Mouse (Mus musculus) limb, embryonic 14.5 days (tissue): ENCODE data around the gene Mamld1. TPM values are rescaled to one million over a fixed set of nuclear protein-coding genes. Genes with fewer than 3 reads are reported as not detected.
A peak's percentile ranks its signal among the peaks of the same experiment; 100 is the strongest.

Source experiments
- ATAC-seq: fragments of 200-750 bp; cut with Nextera tagmentation; 2 replicates; pipeline ENCODE4 v1.8.0; 2017; ENCODE audit warnings: low read depth, moderate number of reproducible peaks, moderate TSS enrichment; ENCODE audit not compliant: low FRiP score
- DNase-seq: peaks from one replicate; pipeline ENCODE4 v3.0.0-alpha.2; 2015; ENCODE audit warnings: low spot score
- H3K27ac ChIP-seq: fragments of 300-500 bp; sonication (generic); replicated peaks from 2 replicates; pipeline ENCODE4 v1.5.1; 2014; ENCODE audit warnings: low read depth, mild to moderate bottlenecking, low read length, moderate library complexity, mixed read lengths
- H3K27me3 ChIP-seq: fragments of 300-500 bp; sonication (generic); 2 replicates; pipeline ENCODE4 v1.6.1; 2014; ENCODE audit warnings: low read length, mixed read lengths; ENCODE audit not compliant: control insufficient read depth, insufficient read depth
- H3K36me3 ChIP-seq: fragments of 300-500 bp; sonication (generic); 2 replicates; pipeline ENCODE4 v1.6.1; 2014; ENCODE audit warnings: mild to moderate bottlenecking, low read length, moderate library complexity, mixed read lengths; ENCODE audit not compliant: control insufficient read depth, insufficient read depth
- H3K4me1 ChIP-seq: fragments of 300-500 bp; sonication (generic); 2 replicates; pipeline ENCODE4 v1.6.1; 2014; ENCODE audit warnings: antibody characterized with exemption, low read length, mixed read lengths; ENCODE audit not compliant: control insufficient read depth, insufficient read depth
- H3K4me2 ChIP-seq: fragments of 300-500 bp; sonication (generic); replicated peaks from 2 replicates; pipeline ENCODE4 v1.6.1; 2014; ENCODE audit warnings: low read depth, mild to moderate bottlenecking, low read length, moderate library complexity; ENCODE audit not compliant: severe bottlenecking
- H3K4me3 ChIP-seq: fragments of 300-500 bp; sonication (generic); replicated peaks from 2 replicates; pipeline ENCODE4 v1.5.1; 2014; ENCODE audit warnings: low read length
- H3K9ac ChIP-seq: fragments of 300-500 bp; sonication (generic); 2 replicates; pipeline ENCODE4 v1.6.1; 2014; ENCODE audit warnings: mild to moderate bottlenecking, low read depth, low read length, moderate library complexity; ENCODE audit not compliant: severe bottlenecking
- H3K9me3 ChIP-seq: fragments of 300-500 bp; sonication (generic); 2 replicates; pipeline ENCODE4 v1.6.1; 2016; ENCODE audit warnings: low read length; ENCODE audit not compliant: control insufficient read depth
- POLR2A ChIP-seq: fragments of 200-500 bp; IDR thresholded peaks from 2 replicates; pipeline ENCODE4 v1.8.0; 2012; ENCODE audit warnings: inconsistent platforms, mild to moderate bottlenecking, moderate library complexity, borderline replicate concordance; ENCODE audit not compliant: insufficient read depth, insufficient read length; ENCODE audit errors: extremely low read depth
- WGBS: fragments of 180-500 bp; shearing (Covaris S2); extraction: QIAGEN DNeasy Blood & Tissue Kit; methylation state at CpG from one replicate; pipeline ENCODE4 v1.1.7; 2014; 5-methylcytosine and 5-hydroxymethylcytosine counted together
- polyA plus RNA-seq, 2 experiments: library from polyadenylated mRNA; depleted of rRNA in 1 of 2; stranded (reverse) in 1 of 2; unstranded in 1 of 2; fragments of >200 nt; fragmentation: Nextera tagmentation in 1 of 2; extraction: Ambion mirVana in 1 of 2; gene quantifications; 2 replicates each; pipeline versions ENCODE4 v1.2.1 to v1.2.3; 2012 to 2014

The Mamld1 gene
- polyA plus RNA-seq, 2 experiments = 3.9 to 4.0 TPM

GRCm38 (mm10) chrX:71051361-71052114 is 1.5 kb downstream of the Mamld1 start:
- Histone ChIP-seq H3K9me3 (no peaks in the 10 kb centered on the region), H3K36me3 (no peaks in the 10 kb centered on the region), H3K4me1 (no peaks in the 10 kb centered on the region), H3K27ac (no peak overlapping the region), H3K9ac (peak overlapping the region; percentile 36; the same call in 1 of the 2 replicates), H3K4me2 (peak overlapping the region; percentile 66), H3K4me3 (peak overlapping the region; percentile 44), H3K27me3 (peaks cover 4% of the 10 kb centered on the region)
- 25% methylated on average over 28 of the region's 30 CpGs for WGBS
- DNase-seq (no peak), ATAC-seq (peak; percentile 48; the same call in 1 of the 2 replicates)
- TF ChIP-seq POLR2A = no peak

GRCm38 (mm10) chrX:71052115-71052478 is 2.0 kb downstream of the Mamld1 start:
- Histone ChIP-seq H3K4me3 (peak overlapping the region; percentile 44), H3K9me3 (no peaks in the 10 kb centered on the region), H3K27ac (no peak overlapping the region), H3K36me3 (no peaks in the 10 kb centered on the region), H3K27me3 (peaks cover 4% of the 10 kb centered on the region), H3K4me1 (no peaks in the 10 kb centered on the region), H3K9ac (peak overlapping the region; percentile 36; the same call in 1 of the 2 replicates), H3K4me2 (peak overlapping the region; percentile 66)
- no peak for DNase-seq
- peak; percentile 23; the same call in 1 of the 2 replicates for ATAC-seq
- no peak for TF ChIP-seq POLR2A
- 31% methylated on average over 18 of the region's 19 CpGs for WGBS

- no peaks in the 10 kb centered on the region for H3K9me3 ChIP-seq
- DNase-seq (no peak), ATAC-seq (no peak)
- H3K27me3 ChIP-seq = peaks cover 4% of the 10 kb centered on the region
- peak overlapping the region; percentile 66 for H3K4me2 ChIP-seq
- H3K36me3 ChIP-seq = no peaks in the 10 kb centered on the region
- no peaks in the 10 kb centered on the region for H3K4me1 ChIP-seq
- no peak overlapping the region for H3K9ac ChIP-seq
- no peak for TF ChIP-seq POLR2A
- no peak overlapping the region for H3K27ac ChIP-seq
- peak overlapping the region; percentile 44 for H3K4me3 ChIP-seq
- 35% methylated on average over 7 of the region's 8 CpGs for WGBS
Observed at GRCm38 (mm10) chrX:71052481-71053216, 2.6 kb downstream of the Mamld1 start.

GRCm38 (mm10) chrX:71053246-71053645 is 3.2 kb downstream of the Mamld1 start:
- no peak for ATAC-seq
- H3K9ac ChIP-seq = no peak overlapping the region
- no peaks in the 10 kb centered on the region for H3K36me3 ChIP-seq
- no peaks in the 10 kb centered on the region for H3K4me1 ChIP-seq
- no peaks in the 10 kb centered on the region for H3K9me3 ChIP-seq
- no peak overlapping the region for H3K27ac ChIP-seq
- DNase-seq = no peak
- H3K4me2 ChIP-seq = no peak overlapping the region
- 53% methylated on average over 5 of the region's 5 CpGs for WGBS
- no peak for TF ChIP-seq POLR2A
- H3K27me3 ChIP-seq = peaks cover 4% of the 10 kb centered on the region
- no peak overlapping the region for H3K4me3 ChIP-seq

- DNase-seq = no peak
- no peaks in the 10 kb centered on the region for H3K4me1 ChIP-seq
- H3K27ac ChIP-seq = no peak overlapping the region
- no peaks in the 10 kb centered on the region for H3K9me3 ChIP-seq
- no peak overlapping the region for H3K4me2 ChIP-seq
- H3K4me3 ChIP-seq = no peak overlapping the region
- ATAC-seq = no peak
- 86% methylated on average over 2 of the region's 2 CpGs for WGBS
- no peak overlapping the region for H3K9ac ChIP-seq
- peaks cover 4% of the 10 kb centered on the region; the same call in 1 of the 2 replicates for H3K27me3 ChIP-seq
- TF ChIP-seq POLR2A = no peak
- no peaks in the 10 kb centered on the region for H3K36me3 ChIP-seq
Observed at GRCm38 (mm10) chrX:71056968-71057367, 6.9 kb downstream of the Mamld1 start.
